Mouse (Mus musculus) small intestine, adult 2 months (tissue): ENCODE results near the gene Foxf1. TPM values are rescaled to one million over a fixed set of nuclear protein-coding genes. Genes with fewer than 3 reads are reported as not detected.

Experiments
- H3K27ac ChIP-seq: fragments of 200-500 bp; 2 replicates; pipeline ENCODE4 v1.5.1; 2012; ENCODE audit warnings: low read depth, low read length, control low read depth, inconsistent platforms; ENCODE audit not compliant: insufficient read depth
- H3K27me3 ChIP-seq: fragments of 200-500 bp; 2 replicates; pipeline ENCODE4 v1.6.1; 2012; ENCODE audit warnings: mild to moderate bottlenecking, moderate library complexity, low read length, inconsistent platforms; ENCODE audit not compliant: control insufficient read depth, insufficient read depth
- H3K36me3 ChIP-seq: fragments of 200-500 bp; 2 replicates; pipeline ENCODE4 v1.6.1; 2012; ENCODE audit warnings: mild to moderate bottlenecking, low read length, control low read depth, inconsistent platforms; ENCODE audit not compliant: control insufficient read depth, insufficient read depth
- H3K4me1 ChIP-seq: fragments of 200-500 bp; 2 replicates; pipeline ENCODE4 v1.6.1; 2012; ENCODE audit warnings: low read length, inconsistent platforms, mixed read lengths; ENCODE audit not compliant: control insufficient read depth, insufficient read depth, insufficient read length
- H3K4me3 ChIP-seq: fragments of 200-500 bp; 2 replicates; pipeline ENCODE4 v1.5.1; 2012; ENCODE audit warnings: low read depth, mild to moderate bottlenecking, control low read depth, inconsistent platforms, low read length, moderate library complexity
- CTCF ChIP-seq: fragments of 200-500 bp; IDR thresholded peaks from 2 replicates; pipeline ENCODE4 v1.5.1; 2012; ENCODE audit warnings: low read depth, mild to moderate bottlenecking, control low read depth, inconsistent platforms, low read length, moderate library complexity, mixed read lengths; ENCODE audit not compliant: insufficient replicate concordance, insufficient read length; ENCODE audit errors: extremely low read depth
- POLR2A ChIP-seq: fragments of 200-500 bp; IDR thresholded peaks from 2 replicates; pipeline ENCODE4 v1.6.1; 2012; ENCODE audit warnings: low read depth, mild to moderate bottlenecking, control low read depth, inconsistent platforms, low read length, moderate library complexity
- WGBS: fragments of 180-500 bp; shearing (Covaris S2); methylation state at CpG from one replicate; pipeline ENCODE4 v1.1.7; 2018; 5-methylcytosine and 5-hydroxymethylcytosine counted together
- polyA plus RNA-seq: library from polyadenylated mRNA; depleted of rRNA; stranded (reverse); fragments of >200 nt; gene quantifications from 2 replicates; pipeline ENCODE4 v1.2.3, GENCODE M21; 2012

The Foxf1 gene
- polyA plus RNA-seq, 1 experiment, result 49.6 TPM

GRCm38 (mm10) chr8:121075936-121076335, 8.2 kb upstream of the Foxf1 start:
- H3K36me3 ChIP-seq, result no peaks in the 10 kb centered on the region
- H3K4me3 ChIP-seq, result peak overlapping the region; percentile 4; the same call in 1 of the 2 replicates
- H3K4me1 ChIP-seq, result no peaks in the 10 kb centered on the region; the same call in 1 of the 2 replicates
- H3K27ac ChIP-seq, result peak overlapping the region; percentile 28
- TF ChIP-seq CTCF (no peak), POLR2A (no peak)
- peaks cover 47% of the 10 kb centered on the region for H3K27me3 ChIP-seq
- 9% methylated on average over 13 of the region's 13 CpGs for WGBS

- TF ChIP-seq CTCF, result no peak
- TF ChIP-seq POLR2A, result no peak
- H3K36me3 ChIP-seq, result no peaks in the 10 kb centered on the region
- H3K27me3 ChIP-seq, result peaks cover 50% of the 10 kb centered on the region
- H3K27ac ChIP-seq, result peak overlapping the region; percentile 28
- WGBS, result 22% methylated on average over 7 of the region's 7 CpGs
- 0 out of 2 replicates have a peak overlapping the region, but pooled peaks have one; percentile 13 for H3K4me3 ChIP-seq
- H3K4me1 ChIP-seq, result no peaks in the 10 kb centered on the region; the same call in 1 of the 2 replicates
These were observed 7.6 kb upstream of the Foxf1 start for GRCm38 (mm10) chr8:121076555-121076954.

- 10% methylated on average over 14 of the region's 14 CpGs for WGBS
- H3K4me1 ChIP-seq, result peaks cover 3% of the 10 kb centered on the region; the same call in 1 of the 2 replicates
- no peak for TF ChIP-seq POLR2A
- no peak for TF ChIP-seq CTCF
- H3K36me3 ChIP-seq, result no peaks in the 10 kb centered on the region
- peaks cover 57% of the 10 kb centered on the region for H3K27me3 ChIP-seq
- peak overlapping the region; percentile 35 for H3K4me3 ChIP-seq
- peak overlapping the region; percentile 88 for H3K27ac ChIP-seq
These were observed 5.5 kb upstream of the Foxf1 start for GRCm38 (mm10) chr8:121078721-121079120.

- 8% methylated on average over 7 of the region's 7 CpGs for WGBS
- Histone ChIP-seq H3K27ac (peak overlapping the region; percentile 88), H3K27me3 (peaks cover 57% of the 10 kb centered on the region), H3K4me1 (peaks cover 3% of the 10 kb centered on the region; the same call in 1 of the 2 replicates), H3K4me3 (no peak overlapping the region), H3K36me3 (no peaks in the 10 kb centered on the region)
- no peak for TF ChIP-seq CTCF
- TF ChIP-seq POLR2A, result no peak
These were observed 5.0 kb upstream of the Foxf1 start for GRCm38 (mm10) chr8:121079201-121079600.

GRCm38 (mm10) chr8:121079944-121080343, 4.2 kb upstream of the Foxf1 start:
- Histone ChIP-seq H3K36me3 (no peaks in the 10 kb centered on the region), H3K4me3 (peak overlapping the region; percentile 71; the same call in 1 of the 2 replicates), H3K4me1 (peaks cover 3% of the 10 kb centered on the region; the same call in 1 of the 2 replicates), H3K27me3 (peaks cover 59% of the 10 kb centered on the region), H3K27ac (peak overlapping the region; percentile 88)
- 14% methylated on average over 12 of the region's 12 CpGs for WGBS
- TF ChIP-seq CTCF, result no peak
- no peak for TF ChIP-seq POLR2A

- Histone ChIP-seq H3K36me3 (no peaks in the 10 kb centered on the region), H3K27me3 (peaks cover 59% of the 10 kb centered on the region), H3K4me1 (peaks cover 3% of the 10 kb centered on the region; the same call in 1 of the 2 replicates), H3K27ac (peak overlapping the region; percentile 88), H3K4me3 (peak overlapping the region; percentile 71)
- WGBS, result 3% methylated on average over 49 of the region's 49 CpGs
- TF ChIP-seq POLR2A (no peak), CTCF (no peak)
These were observed 3.7 kb upstream of the Foxf1 start for GRCm38 (mm10) chr8:121080361-121081090.

GRCm38 (mm10) chr8:121081398-121081797, 2.8 kb upstream of the Foxf1 start:
- peaks cover 56% of the 10 kb centered on the region for H3K27me3 ChIP-seq
- no peak for TF ChIP-seq POLR2A
- TF ChIP-seq CTCF, result no peak
- peak overlapping the region; percentile 93 for H3K27ac ChIP-seq
- peak overlapping the region; percentile 71 for H3K4me3 ChIP-seq
- H3K36me3 ChIP-seq, result no peaks in the 10 kb centered on the region
- whole genome bisulfite sequencing, result 8% methylated on average over 7 of the region's 7 CpGs
- peaks cover 3% of the 10 kb centered on the region; the same call in 1 of the 2 replicates for H3K4me1 ChIP-seq
